Mouse (Mus musculus): ENCODE measurements around the gene St5. TPM values are rescaled to one million over a fixed set of nuclear protein-coding genes. Genes with fewer than 3 reads are reported as not detected.

The St5 gene
- polyA plus RNA-seq, 1 experiment from 2014 or later: 43.2 TPM

DNA sequence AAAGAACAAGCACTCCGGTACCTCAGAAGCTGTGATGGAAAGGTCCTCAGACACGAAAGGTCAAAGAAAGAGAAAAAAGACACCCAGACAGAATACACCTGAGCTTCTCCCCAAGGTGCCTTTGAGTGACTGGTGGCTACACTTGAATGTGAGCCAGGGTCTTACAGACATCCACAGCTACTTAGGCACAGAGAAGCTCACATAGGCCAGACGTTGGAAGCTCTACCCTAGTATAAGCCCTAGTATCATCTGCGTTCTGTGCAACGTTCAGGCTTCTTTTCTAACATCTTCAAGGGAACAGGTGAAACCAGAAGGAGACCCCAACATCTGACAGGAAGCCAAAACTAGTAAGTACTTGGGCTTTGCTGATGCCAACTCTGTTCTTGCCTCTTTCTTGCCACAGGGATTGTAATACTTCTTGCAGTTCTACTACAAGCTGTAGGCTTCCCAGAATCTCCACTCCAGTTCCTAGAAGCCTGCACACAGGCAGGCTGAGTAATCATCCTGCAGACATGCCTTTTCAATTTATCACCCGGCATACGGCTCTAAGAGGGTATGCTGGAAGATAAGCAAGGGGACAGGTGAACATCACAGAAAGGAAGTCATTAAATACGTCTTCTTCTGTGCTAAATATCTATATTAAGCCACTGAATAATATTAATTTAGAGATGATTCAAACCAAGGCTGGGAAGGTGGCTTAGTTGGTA, 67.2 kb downstream of the St5 start:
- H3K27me3 ChIP-seq (ENCODE audit: control insufficient read depth, insufficient read depth, low read length): no peaks in the 10 kb centered on the region
- no peak overlapping the region for H3K27ac ChIP-seq (ENCODE audit: low read length)
- no peak overlapping the region for H3K4me2 ChIP-seq (ENCODE audit: low read depth, low read length)
- H3K36me3 ChIP-seq (ENCODE audit: control insufficient read depth, insufficient read depth): no peaks in the 10 kb centered on the region
- H3K9ac ChIP-seq (ENCODE audit: low read length): no peak overlapping the region
- H3K9me3 ChIP-seq (replicated peaks; ENCODE audit: control insufficient read depth, low read length): no peaks in the 10 kb centered on the region
- H3K4me3 ChIP-seq (ENCODE audit: low read length): no peak overlapping the region
- WGBS: 64% methylated on average over 8 of the region's 8 CpGs
- no peak for ATAC-seq (replicated peaks; ENCODE audit: extremely low read depth, insufficient read depth, low FRiP score)
- H3K4me1 ChIP-seq (ENCODE audit: control insufficient read depth, insufficient read depth, low read length): peaks cover 22% of the 10 kb centered on the region

- H3K27me3 ChIP-seq (ENCODE audit: control insufficient read depth, insufficient read depth, low read length): no peaks in the 10 kb centered on the region
- H3K4me1 ChIP-seq (ENCODE audit: control insufficient read depth, insufficient read depth, low read length): peaks cover 49% of the 10 kb centered on the region
- no peak for ATAC-seq (replicated peaks; ENCODE audit: extremely low read depth, insufficient read depth, low FRiP score)
- H3K4me3 ChIP-seq (ENCODE audit: low read length): no peak overlapping the region
- no peak overlapping the region for H3K9ac ChIP-seq (ENCODE audit: low read length)
- H3K27ac ChIP-seq (ENCODE audit: low read length): no peak overlapping the region
- H3K4me2 ChIP-seq (ENCODE audit: low read depth, low read length): no peak overlapping the region
- no peaks in the 10 kb centered on the region for H3K36me3 ChIP-seq (ENCODE audit: control insufficient read depth, insufficient read depth)
- no peaks in the 10 kb centered on the region for H3K9me3 ChIP-seq (replicated peaks; ENCODE audit: control insufficient read depth, low read length)
- WGBS: 77% methylated on average over 15 of the region's 15 CpGs
Observed at GRCm38 (mm10) chr7:109633404-109634085, 69.9 kb downstream of the St5 start.

DNA sequence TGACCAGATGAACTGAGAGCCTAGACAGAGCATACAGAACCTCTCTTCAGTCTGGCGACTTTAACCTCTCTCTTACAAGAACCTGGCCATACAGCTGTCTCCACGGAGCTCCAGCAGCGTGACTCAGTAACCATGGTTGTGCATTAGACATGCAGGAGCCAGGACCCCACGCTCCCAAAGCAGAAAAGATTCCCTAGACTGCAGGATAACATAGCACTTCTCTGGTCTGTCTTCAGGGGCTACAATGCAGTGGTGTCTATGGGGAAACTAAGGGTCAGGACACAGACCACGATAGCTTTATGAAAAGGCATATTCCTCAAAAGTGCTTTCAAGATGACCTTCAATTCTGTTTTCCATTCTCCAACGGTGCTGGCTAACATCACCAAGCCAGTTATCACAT, 72.1 kb downstream of the St5 start:
- H3K27me3 ChIP-seq (ENCODE audit: control insufficient read depth, insufficient read depth, low read length): no peaks in the 10 kb centered on the region
- ATAC-seq (replicated peaks; ENCODE audit: extremely low read depth, insufficient read depth, low FRiP score): no peak
- no peaks in the 10 kb centered on the region for H3K9me3 ChIP-seq (replicated peaks; ENCODE audit: control insufficient read depth, low read length)
- H3K4me3 ChIP-seq (ENCODE audit: low read length): no peak overlapping the region
- no peaks in the 10 kb centered on the region for H3K36me3 ChIP-seq (ENCODE audit: control insufficient read depth, insufficient read depth)
- no peak overlapping the region for H3K4me2 ChIP-seq (ENCODE audit: low read depth, low read length)
- 53% methylated on average over 6 of the region's 6 CpGs for WGBS
- peak overlapping the region; percentile 26; the same call in 1 of the 2 replicates for H3K9ac ChIP-seq (ENCODE audit: low read length)
- H3K27ac ChIP-seq (ENCODE audit: low read length): 0 out of 2 replicates have a peak overlapping the region, but pooled peaks have one; percentile 37
- H3K4me1 ChIP-seq (ENCODE audit: control insufficient read depth, insufficient read depth, low read length): peaks cover 38% of the 10 kb centered on the region

DNA sequence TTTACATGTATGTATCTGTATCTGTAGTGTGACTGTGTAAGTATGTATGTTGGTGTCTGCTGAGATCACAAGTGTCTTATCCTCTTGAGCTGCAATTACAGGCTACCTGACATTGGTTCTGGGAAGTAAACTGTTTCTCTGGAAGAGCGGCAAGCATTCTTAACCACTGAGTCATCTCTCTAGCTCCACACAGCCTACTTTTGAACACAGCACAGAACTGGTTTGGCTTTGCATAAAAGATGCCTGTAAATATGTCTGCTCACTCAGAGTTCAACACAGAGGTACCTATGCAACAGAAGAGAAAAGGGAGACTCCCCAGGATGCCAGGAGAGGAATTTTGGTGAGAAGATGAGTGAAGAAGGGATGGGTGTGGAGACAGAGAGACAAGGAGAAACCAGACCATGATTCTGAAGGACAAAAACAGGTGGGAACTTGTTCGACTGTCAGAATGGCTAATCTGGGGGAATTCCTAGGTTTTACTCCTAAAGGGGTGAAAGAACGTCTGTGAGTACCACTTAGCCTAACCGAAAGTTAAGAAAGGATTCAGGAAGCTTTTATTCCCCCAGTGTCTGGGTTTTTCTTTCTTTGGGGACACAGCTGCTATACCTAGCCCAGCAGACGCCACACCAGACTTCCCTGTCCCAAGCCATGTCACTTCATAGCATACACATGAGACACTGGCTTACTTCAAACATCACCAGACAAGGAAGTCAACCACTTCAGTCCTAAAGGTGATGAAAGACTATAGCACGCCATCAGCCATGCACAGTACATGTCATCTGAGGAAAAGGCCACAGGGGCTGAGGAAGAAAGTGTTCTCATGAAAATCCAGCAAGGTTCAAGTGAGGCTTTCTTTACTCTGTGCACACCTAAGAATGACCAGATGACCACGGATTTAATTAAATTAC, 73.3 kb downstream of the St5 start:
- peak overlapping the region; percentile 22; the same call in 1 of the 2 replicates for H3K9ac ChIP-seq (ENCODE audit: low read length)
- no peaks in the 10 kb centered on the region for H3K36me3 ChIP-seq (ENCODE audit: control insufficient read depth, insufficient read depth)
- ATAC-seq (replicated peaks; ENCODE audit: extremely low read depth, insufficient read depth, low FRiP score): peak; percentile 23
- H3K27ac ChIP-seq (ENCODE audit: low read length): peak overlapping the region; percentile 83
- H3K9me3 ChIP-seq (replicated peaks; ENCODE audit: control insufficient read depth, low read length): no peaks in the 10 kb centered on the region
- no peak overlapping the region for H3K4me3 ChIP-seq (ENCODE audit: low read length)
- H3K4me2 ChIP-seq (ENCODE audit: low read depth, low read length): peak overlapping the region; percentile 16; the same call in 1 of the 2 replicates
- peaks cover 34% of the 10 kb centered on the region for H3K4me1 ChIP-seq (ENCODE audit: control insufficient read depth, insufficient read depth, low read length)
- WGBS: 47% methylated on average over 7 of the region's 7 CpGs
- H3K27me3 ChIP-seq (ENCODE audit: control insufficient read depth, insufficient read depth, low read length): no peaks in the 10 kb centered on the region

DNA sequence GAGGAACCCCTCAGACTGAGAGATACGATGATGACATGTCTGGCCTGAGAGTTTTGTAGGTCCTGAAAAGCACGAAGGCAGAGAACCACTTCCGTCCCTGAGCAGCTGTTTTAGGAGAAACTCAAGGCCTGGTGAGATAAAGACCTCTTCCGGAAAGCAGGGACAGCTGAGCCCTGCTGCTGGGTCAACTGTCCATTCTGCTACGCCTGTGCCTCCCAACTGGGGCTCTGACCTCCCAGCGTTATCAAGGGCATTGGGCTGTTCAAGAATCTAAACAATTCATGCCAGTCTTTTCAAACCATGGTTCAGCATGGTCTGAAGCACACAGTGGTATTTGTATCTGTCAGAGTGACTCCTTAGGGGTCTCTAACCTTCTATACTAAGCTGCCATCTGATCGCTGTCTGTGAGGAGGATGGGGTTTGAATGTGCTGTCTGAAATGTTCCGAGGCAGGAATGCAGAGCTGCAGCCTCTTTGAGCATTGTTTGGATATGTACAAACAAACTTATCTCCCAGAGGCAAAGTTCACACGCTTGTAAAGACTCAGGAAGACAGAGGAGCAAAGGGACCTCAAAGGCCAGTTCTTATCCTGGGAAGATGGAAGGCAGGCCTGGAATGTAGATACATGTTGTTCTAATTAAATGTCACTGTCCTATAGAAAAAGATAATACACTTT, 74.3 kb downstream of the St5 start:
- Histone ChIP-seq H3K9ac (ENCODE audit: low read length) (peak overlapping the region; percentile 60), H3K4me3 (ENCODE audit: low read length) (no peak overlapping the region), H3K27ac (ENCODE audit: low read length) (peak overlapping the region; percentile 83), H3K36me3 (ENCODE audit: control insufficient read depth, insufficient read depth) (no peaks in the 10 kb centered on the region), H3K4me2 (ENCODE audit: low read depth, low read length) (peak overlapping the region; percentile 24; the same call in 1 of the 2 replicates), H3K9me3 (replicated peaks; ENCODE audit: control insufficient read depth, low read length) (no peaks in the 10 kb centered on the region), H3K4me1 (ENCODE audit: control insufficient read depth, insufficient read depth, low read length) (peaks cover 34% of the 10 kb centered on the region), H3K27me3 (ENCODE audit: control insufficient read depth, insufficient read depth, low read length) (no peaks in the 10 kb centered on the region)
- 0 out of 2 replicates have a peak, but pooled peaks have one; percentile 42 for ATAC-seq (replicated peaks; ENCODE audit: extremely low read depth, insufficient read depth, low FRiP score)
- 14% methylated on average over 9 of the region's 9 CpGs for WGBS

DNA sequence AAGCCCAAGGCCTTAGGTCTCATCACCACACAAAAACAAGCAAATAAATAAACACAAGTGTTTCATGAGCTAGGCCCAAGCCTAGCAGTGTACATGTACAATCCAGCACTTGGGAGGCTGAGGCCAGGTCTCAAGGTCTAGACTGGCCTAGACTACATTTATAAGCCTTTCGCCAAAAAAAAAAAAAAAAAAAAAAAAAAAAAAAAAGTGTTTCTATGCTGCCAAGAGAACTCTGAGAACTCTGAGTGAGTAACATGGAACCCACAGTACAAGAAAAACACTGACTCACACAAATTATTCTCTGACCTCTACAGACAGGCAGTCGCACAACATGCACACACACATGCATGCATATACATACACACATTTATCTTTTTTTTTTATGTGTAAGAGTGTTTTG, 75.6 kb downstream of the St5 start:
- Histone ChIP-seq H3K4me3 (ENCODE audit: low read length) (no peak overlapping the region), H3K4me1 (ENCODE audit: control insufficient read depth, insufficient read depth, low read length) (peaks cover 32% of the 10 kb centered on the region), H3K27ac (ENCODE audit: low read length) (no peak overlapping the region), H3K4me2 (ENCODE audit: low read depth, low read length) (no peak overlapping the region), H3K9ac (ENCODE audit: low read length) (no peak overlapping the region), H3K36me3 (ENCODE audit: control insufficient read depth, insufficient read depth) (no peaks in the 10 kb centered on the region), H3K27me3 (ENCODE audit: control insufficient read depth, insufficient read depth, low read length) (no peaks in the 10 kb centered on the region), H3K9me3 (replicated peaks; ENCODE audit: control insufficient read depth, low read length) (no peaks in the 10 kb centered on the region)
- no peak for ATAC-seq (replicated peaks; ENCODE audit: extremely low read depth, insufficient read depth, low FRiP score)
- WGBS: 84% methylated on average over 2 of the region's 2 CpGs

DNA sequence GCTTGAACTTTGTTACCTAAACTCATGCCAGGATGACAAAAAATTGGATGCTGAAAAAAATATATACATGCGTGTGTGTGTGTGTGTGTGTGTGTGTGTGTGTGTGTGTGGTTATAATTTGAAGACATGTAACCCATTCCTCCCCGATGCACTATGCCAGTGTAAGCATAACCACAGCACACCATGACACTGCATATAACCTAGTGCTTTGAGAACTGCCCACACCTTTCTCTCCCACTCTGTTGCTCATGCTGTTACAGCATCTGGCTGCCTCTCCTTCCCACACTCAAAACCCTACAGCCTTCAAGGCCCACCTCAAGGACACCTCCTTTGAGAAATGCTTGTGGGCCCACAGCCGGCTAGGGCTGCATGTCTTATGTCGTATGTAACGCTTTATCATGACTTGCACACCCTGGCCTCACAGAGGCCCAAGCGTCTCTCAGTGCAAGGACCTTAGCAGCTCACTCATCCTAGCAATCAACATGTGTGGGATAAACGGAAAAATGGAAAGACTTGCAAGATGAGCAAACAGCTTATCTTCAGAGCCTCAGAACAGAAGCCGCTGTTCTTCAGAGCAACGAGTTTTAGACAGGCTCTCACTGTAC, 81.1 kb downstream of the St5 start:
- Histone ChIP-seq H3K36me3 (ENCODE audit: control insufficient read depth, insufficient read depth) (no peaks in the 10 kb centered on the region), H3K27me3 (ENCODE audit: control insufficient read depth, insufficient read depth, low read length) (no peaks in the 10 kb centered on the region), H3K4me2 (ENCODE audit: low read depth, low read length) (no peak overlapping the region), H3K4me1 (ENCODE audit: control insufficient read depth, insufficient read depth, low read length) (peaks cover 25% of the 10 kb centered on the region), H3K9ac (ENCODE audit: low read length) (no peak overlapping the region), H3K4me3 (ENCODE audit: low read length) (no peak overlapping the region), H3K27ac (ENCODE audit: low read length) (no peak overlapping the region), H3K9me3 (replicated peaks; ENCODE audit: control insufficient read depth, low read length) (no peaks in the 10 kb centered on the region)
- no peak for ATAC-seq (replicated peaks; ENCODE audit: extremely low read depth, insufficient read depth, low FRiP score)
- 54% methylated on average over 9 of the region's 9 CpGs for WGBS

GRCm38 (mm10) chr7:109620967-109621366, 82.4 kb downstream of the St5 start:
- ATAC-seq (replicated peaks; ENCODE audit: extremely low read depth, insufficient read depth, low FRiP score): no peak
- no peak overlapping the region for H3K4me2 ChIP-seq (ENCODE audit: low read depth, low read length)
- H3K9me3 ChIP-seq (replicated peaks; ENCODE audit: control insufficient read depth, low read length): no peaks in the 10 kb centered on the region
- H3K27me3 ChIP-seq (ENCODE audit: control insufficient read depth, insufficient read depth, low read length): no peaks in the 10 kb centered on the region
- H3K4me1 ChIP-seq (ENCODE audit: control insufficient read depth, insufficient read depth, low read length): peaks cover 37% of the 10 kb centered on the region
- no peak overlapping the region for H3K4me3 ChIP-seq (ENCODE audit: low read length)
- no peaks in the 10 kb centered on the region for H3K36me3 ChIP-seq (ENCODE audit: control insufficient read depth, insufficient read depth)
- peak overlapping the region; percentile 23 for H3K27ac ChIP-seq (ENCODE audit: low read length)
- H3K9ac ChIP-seq (ENCODE audit: low read length): no peak overlapping the region
- WGBS: 36% methylated on average over 2 of the region's 2 CpGs

Measured in heart, embryonic 16.5 days (tissue).